Mouse (Mus musculus): ENCODE results near the gene Mcoln2.

DNA sequence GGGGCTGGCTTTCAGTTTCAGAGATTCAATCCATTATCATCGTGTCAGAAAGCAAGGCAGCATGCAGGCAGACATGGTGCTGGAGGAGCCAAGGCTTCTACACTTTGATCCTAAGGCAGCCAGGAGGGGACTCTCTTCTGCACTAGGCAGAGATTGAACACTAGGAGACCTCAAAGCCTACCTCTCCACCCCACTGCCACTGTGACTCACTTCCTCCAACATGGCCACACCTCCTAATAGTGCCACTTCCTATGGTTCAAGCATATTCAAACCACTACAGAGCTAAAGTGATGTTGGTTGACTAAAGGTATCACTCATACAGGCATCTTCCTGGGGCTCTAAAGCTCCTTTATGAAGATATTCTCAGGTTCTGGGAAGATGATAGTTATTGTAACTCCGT is 9.7 kb downstream of the Mcoln2 start:
- no peak for TF ChIP-seq CTCF (IDR thresholded peaks at IDR 0.05; ENCODE audit: control insufficient read depth, insufficient read depth, low read length)
- TF ChIP-seq POLR2A (IDR thresholded peaks at IDR 0.05; ENCODE audit: borderline replicate concordance, control insufficient read depth, low read depth, low read length) = no peak

Measured in bone marrow, adult 2 months (tissue).